Mouse (Mus musculus): ENCODE data around the gene Tuba8. TPM values are rescaled to one million over a fixed set of nuclear protein-coding genes. Genes with fewer than 3 reads are reported as not detected.

Gene Tuba8
- polyA plus RNA-seq, 1 experiment from 2014 or later, result 0.49 TPM

DNA sequence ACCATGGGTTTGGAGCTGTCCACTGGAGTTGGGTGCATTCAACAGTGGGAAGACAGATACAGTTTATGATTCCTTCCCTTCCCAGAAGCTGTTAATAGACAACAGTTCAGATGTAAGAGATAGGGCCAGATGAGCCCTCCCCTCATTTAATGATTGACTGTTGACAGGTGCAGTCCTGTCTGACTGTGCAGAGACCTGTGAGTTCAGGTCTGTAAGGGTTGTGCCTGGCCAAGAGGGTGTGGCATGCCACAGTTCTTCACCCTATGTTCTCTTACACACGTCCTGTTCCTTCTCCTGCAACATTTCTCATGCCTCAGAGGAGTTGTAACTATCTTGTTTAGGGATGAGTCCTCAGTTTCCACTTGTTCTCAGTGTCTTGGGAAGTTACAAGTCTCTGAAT, 22.2 kb downstream of the Tuba8 start:
- Histone ChIP-seq H3K27ac (ENCODE audit: low read depth, low read length) (no peak overlapping the region), H3K4me1 (ENCODE audit: control insufficient read depth, insufficient read depth, low read length) (no peaks in the 10 kb centered on the region), H3K9me3 (ENCODE audit: control insufficient read depth, low read length) (no peaks in the 10 kb centered on the region), H3K4me2 (ENCODE audit: low read depth) (no peak overlapping the region), H3K9ac (ENCODE audit: low read length) (no peak overlapping the region), H3K36me3 (ENCODE audit: control insufficient read depth, insufficient read depth, low read length) (no peaks in the 10 kb centered on the region), H3K4me3 (ENCODE audit: low read depth, low read length) (no peak overlapping the region), H3K27me3 (ENCODE audit: control insufficient read depth, insufficient read depth, low read length) (no peaks in the 10 kb centered on the region)
- no peak for DNase-seq (ENCODE audit: low spot score)
- no peak for ATAC-seq (ENCODE audit: insufficient read depth, low FRiP score, low TSS enrichment)
- WGBS, result 88% methylated on average over 1 of the region's 1 CpGs

DNA sequence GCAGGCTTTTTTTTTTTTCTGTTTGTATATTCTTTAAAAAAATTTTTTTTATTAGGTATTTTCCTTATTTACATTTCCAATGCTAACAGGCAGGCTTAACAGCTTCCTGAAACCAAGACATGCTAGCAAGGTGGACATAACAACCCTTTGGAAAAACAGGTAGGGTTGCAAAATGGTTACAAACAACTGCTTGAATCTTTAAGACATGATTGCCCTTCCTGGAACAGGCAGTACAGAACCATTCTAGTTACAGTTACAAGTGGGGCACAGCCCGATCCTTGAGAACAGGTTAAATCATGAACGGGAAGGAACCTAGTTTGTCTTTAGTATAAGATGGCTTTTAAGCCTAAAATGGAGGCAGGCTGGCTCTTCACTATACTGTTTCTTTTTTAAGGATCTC, 25.9 kb downstream of the Tuba8 start:
- H3K4me1 ChIP-seq (ENCODE audit: control insufficient read depth, insufficient read depth, low read length), result no peaks in the 10 kb centered on the region
- H3K36me3 ChIP-seq (ENCODE audit: control insufficient read depth, insufficient read depth, low read length), result no peaks in the 10 kb centered on the region
- no peaks in the 10 kb centered on the region for H3K9me3 ChIP-seq (ENCODE audit: control insufficient read depth, low read length)
- H3K4me2 ChIP-seq (ENCODE audit: low read depth), result no peak overlapping the region
- no peak for ATAC-seq (ENCODE audit: insufficient read depth, low FRiP score, low TSS enrichment)
- 98% methylated on average over 2 of the region's 2 CpGs for WGBS
- no peaks in the 10 kb centered on the region for H3K27me3 ChIP-seq (ENCODE audit: control insufficient read depth, insufficient read depth, low read length)
- no peak for DNase-seq (ENCODE audit: low spot score)
- H3K4me3 ChIP-seq (ENCODE audit: low read depth, low read length), result no peak overlapping the region
- no peak overlapping the region for H3K27ac ChIP-seq (ENCODE audit: low read depth, low read length)
- no peak overlapping the region for H3K9ac ChIP-seq (ENCODE audit: low read length)

DNA sequence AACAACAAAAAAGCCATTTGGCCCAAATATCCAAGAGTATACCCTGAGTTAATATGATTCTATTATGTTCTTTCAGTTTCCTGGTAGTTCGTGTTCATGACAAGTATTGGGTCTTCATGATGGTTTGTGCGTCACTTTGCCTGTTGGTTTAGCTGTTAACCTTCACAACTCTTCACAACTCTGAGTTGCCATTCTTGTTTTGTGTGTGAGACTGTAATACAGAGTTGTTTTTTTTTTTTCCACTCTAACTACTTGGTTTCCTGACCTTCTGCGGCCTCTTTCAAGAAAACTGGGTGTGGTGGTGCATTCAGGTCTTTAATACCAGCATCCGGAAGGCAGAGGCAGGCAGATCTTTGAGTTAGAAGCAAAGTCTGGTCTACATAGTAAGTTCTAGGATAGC, 27.7 kb downstream of the Tuba8 start:
- no peaks in the 10 kb centered on the region for H3K36me3 ChIP-seq (ENCODE audit: control insufficient read depth, insufficient read depth, low read length)
- H3K9ac ChIP-seq (ENCODE audit: low read length), result no peak overlapping the region
- no peaks in the 10 kb centered on the region for H3K4me1 ChIP-seq (ENCODE audit: control insufficient read depth, insufficient read depth, low read length)
- no peaks in the 10 kb centered on the region for H3K27me3 ChIP-seq (ENCODE audit: control insufficient read depth, insufficient read depth, low read length)
- no peak for DNase-seq (ENCODE audit: low spot score)
- no peak overlapping the region for H3K27ac ChIP-seq (ENCODE audit: low read depth, low read length)
- H3K4me2 ChIP-seq (ENCODE audit: low read depth), result no peak overlapping the region
- WGBS, result 89% methylated on average over 4 of the region's 4 CpGs
- ATAC-seq (ENCODE audit: insufficient read depth, low FRiP score, low TSS enrichment), result no peak
- no peaks in the 10 kb centered on the region for H3K9me3 ChIP-seq (ENCODE audit: control insufficient read depth, low read length)
- no peak overlapping the region for H3K4me3 ChIP-seq (ENCODE audit: low read depth, low read length)

DNA sequence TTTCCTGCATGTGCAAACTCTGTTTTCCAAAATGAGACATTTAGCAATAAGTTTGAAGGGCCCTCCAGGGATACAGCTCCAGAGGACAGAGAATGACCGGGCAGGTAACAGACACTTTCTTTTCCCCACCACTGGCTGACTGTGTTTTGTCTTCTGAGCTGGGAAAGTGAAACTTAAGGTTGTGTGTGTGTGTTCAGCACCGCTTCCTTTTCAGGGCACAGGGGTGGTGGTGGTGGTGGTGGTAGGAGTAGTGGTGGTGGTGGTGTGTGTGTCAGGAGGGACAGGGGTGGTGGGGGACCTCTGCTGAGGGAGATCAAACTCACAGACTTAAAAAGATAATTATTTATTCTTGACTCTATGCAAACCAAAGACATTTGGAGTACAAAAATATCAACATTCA, 31.3 kb downstream of the Tuba8 start:
- DNase-seq (ENCODE audit: low spot score) (no peak), ATAC-seq (ENCODE audit: insufficient read depth, low FRiP score, low TSS enrichment) (no peak)
- Histone ChIP-seq H3K4me1 (ENCODE audit: control insufficient read depth, insufficient read depth, low read length) (0 out of 2 replicates have a peak, but pooled peaks cover 3% of the 10 kb centered on the region), H3K27me3 (ENCODE audit: control insufficient read depth, insufficient read depth, low read length) (no peaks in the 10 kb centered on the region), H3K4me3 (ENCODE audit: low read depth, low read length) (no peak overlapping the region), H3K9me3 (ENCODE audit: control insufficient read depth, low read length) (no peaks in the 10 kb centered on the region), H3K27ac (ENCODE audit: low read depth, low read length) (no peak overlapping the region), H3K4me2 (ENCODE audit: low read depth) (no peak overlapping the region), H3K36me3 (ENCODE audit: control insufficient read depth, insufficient read depth, low read length) (no peaks in the 10 kb centered on the region), H3K9ac (ENCODE audit: low read length) (no peak overlapping the region)
- WGBS, result 90% methylated on average over 2 of the region's 2 CpGs

DNA sequence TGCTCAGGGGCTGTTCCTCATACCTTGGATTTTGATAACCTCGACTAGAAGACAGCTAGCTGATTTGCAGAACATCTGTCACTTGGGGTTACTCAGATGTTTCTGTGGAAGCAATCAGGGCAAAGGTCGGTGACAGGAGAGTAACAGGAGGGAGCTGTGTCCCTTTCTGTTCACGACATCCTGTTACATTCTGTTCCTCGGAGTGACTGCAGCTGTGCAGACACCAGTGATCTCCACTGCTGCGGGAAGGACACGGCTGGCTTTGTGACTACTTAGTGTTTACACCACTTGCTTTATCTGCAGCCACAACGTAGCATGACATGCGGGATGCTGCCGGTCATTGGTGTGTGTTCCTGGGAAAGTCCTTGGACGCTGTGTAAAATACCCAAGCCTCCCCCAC, 32.7 kb downstream of the Tuba8 start:
- WGBS, result 50% methylated on average over 10 of the region's 10 CpGs
- Histone ChIP-seq H3K9me3 (ENCODE audit: control insufficient read depth, low read length) (no peaks in the 10 kb centered on the region), H3K9ac (ENCODE audit: low read length) (no peak overlapping the region), H3K27ac (ENCODE audit: low read depth, low read length) (no peak overlapping the region), H3K4me3 (ENCODE audit: low read depth, low read length) (no peak overlapping the region), H3K27me3 (ENCODE audit: control insufficient read depth, insufficient read depth, low read length) (no peaks in the 10 kb centered on the region), H3K4me1 (ENCODE audit: control insufficient read depth, insufficient read depth, low read length) (0 out of 2 replicates have a peak, but pooled peaks cover 3% of the 10 kb centered on the region), H3K4me2 (ENCODE audit: low read depth) (no peak overlapping the region), H3K36me3 (ENCODE audit: control insufficient read depth, insufficient read depth, low read length) (no peaks in the 10 kb centered on the region)
- DNase-seq (ENCODE audit: low spot score), result no peak
- ATAC-seq (ENCODE audit: insufficient read depth, low FRiP score, low TSS enrichment), result no peak

DNA sequence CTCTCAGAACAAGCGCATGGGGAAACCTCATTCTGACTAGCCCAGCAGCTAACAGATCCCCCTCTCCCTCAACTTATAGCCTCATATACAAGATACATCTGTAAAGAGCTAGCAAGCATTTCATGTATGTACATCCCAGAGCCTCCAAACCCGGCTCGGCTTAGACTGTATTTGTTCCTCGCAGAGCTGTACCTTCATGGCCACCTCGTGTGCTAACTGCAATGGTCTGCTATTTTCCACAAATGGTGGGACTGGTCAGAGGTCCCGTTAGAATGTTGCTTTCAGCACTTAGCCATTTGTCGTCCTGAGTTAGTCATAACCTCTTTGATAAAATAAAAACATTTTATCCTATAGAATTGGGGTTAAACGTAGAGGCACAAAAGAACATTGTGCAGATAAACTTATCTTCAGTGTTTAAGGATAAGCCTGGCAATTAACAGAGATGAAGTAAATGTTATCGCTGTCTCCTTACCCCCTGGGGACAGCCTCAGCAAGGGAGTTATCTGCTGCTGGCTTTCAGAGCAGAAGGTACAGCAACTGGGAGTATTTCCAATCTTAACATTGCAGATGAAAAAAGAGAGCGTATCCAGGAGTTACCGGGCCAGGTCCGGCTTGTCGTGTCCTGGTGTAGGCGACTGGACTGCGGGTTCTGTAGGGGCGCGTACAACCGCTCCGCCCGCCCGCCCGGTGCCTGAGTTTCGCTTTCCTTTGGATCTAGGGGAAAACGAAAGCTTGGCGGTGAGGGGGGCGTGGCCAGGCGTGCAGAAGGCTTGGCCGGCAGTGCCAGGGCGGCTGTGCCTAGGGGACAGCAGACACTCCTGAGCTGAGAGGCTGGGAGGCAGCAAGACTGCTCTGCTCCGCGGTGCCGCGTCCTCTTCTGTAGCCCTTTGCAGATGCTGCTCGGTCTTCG, 34.9 kb downstream of the Tuba8 start, which contains the start of gene Usp18:
Usp18 (plus strand) TSS at position 780 of the 910 bp plus-strand sequence.
- ATAC-seq (ENCODE audit: insufficient read depth, low FRiP score, low TSS enrichment) (peak; percentile 87), DNase-seq (ENCODE audit: low spot score) (peak; percentile 84)
- H3K27ac ChIP-seq (ENCODE audit: low read depth, low read length), result no peak within 1 kb of the TSS
- H3K36me3 ChIP-seq (ENCODE audit: control insufficient read depth, insufficient read depth, low read length), result no peaks in the 10 kb centered on the region
- no peaks in the 10 kb centered on the region for H3K27me3 ChIP-seq (ENCODE audit: control insufficient read depth, insufficient read depth, low read length)
- H3K4me3 ChIP-seq (ENCODE audit: low read depth, low read length), result peak within 1 kb of the TSS; percentile 56
- 0 out of 2 replicates have a peak, but pooled peaks cover 3% of the 10 kb centered on the region for H3K4me1 ChIP-seq (ENCODE audit: control insufficient read depth, insufficient read depth, low read length)
- H3K9ac ChIP-seq (ENCODE audit: low read length), result peak within 1 kb of the TSS; percentile 57
- 10% methylated on average over 35 of the region's 35 CpGs for WGBS
- H3K4me2 ChIP-seq (ENCODE audit: low read depth), result peak within 1 kb of the TSS; percentile 60
- no peaks in the 10 kb centered on the region for H3K9me3 ChIP-seq (ENCODE audit: control insufficient read depth, low read length)

DNA sequence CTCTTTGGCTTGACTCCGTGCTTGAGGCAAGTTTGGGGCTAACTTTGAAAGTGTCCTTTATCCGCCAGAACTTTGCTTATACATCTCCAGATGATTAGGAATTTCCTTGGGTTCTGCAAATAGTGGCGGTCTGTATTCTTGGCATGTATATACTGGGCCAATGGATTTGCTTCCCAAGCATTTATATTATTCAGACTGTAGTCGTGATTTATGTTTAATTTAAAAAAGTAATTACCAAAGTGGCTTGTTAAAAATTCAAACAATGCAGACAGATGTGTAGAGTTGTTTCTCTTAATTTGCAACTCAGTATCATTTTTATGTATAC, 35.5 kb downstream of the Tuba8 start:
- Histone ChIP-seq H3K4me2 (ENCODE audit: low read depth) (peak overlapping the region; percentile 60), H3K36me3 (ENCODE audit: control insufficient read depth, insufficient read depth, low read length) (no peaks in the 10 kb centered on the region), H3K27me3 (ENCODE audit: control insufficient read depth, insufficient read depth, low read length) (no peaks in the 10 kb centered on the region), H3K9me3 (ENCODE audit: control insufficient read depth, low read length) (no peaks in the 10 kb centered on the region), H3K9ac (ENCODE audit: low read length) (peak overlapping the region; percentile 57), H3K4me1 (ENCODE audit: control insufficient read depth, insufficient read depth, low read length) (0 out of 2 replicates have a peak, but pooled peaks cover 3% of the 10 kb centered on the region), H3K27ac (ENCODE audit: low read depth, low read length) (no peak overlapping the region), H3K4me3 (ENCODE audit: low read depth, low read length) (peak overlapping the region; percentile 56)
- DNase-seq (ENCODE audit: low spot score) (no peak), ATAC-seq (ENCODE audit: insufficient read depth, low FRiP score, low TSS enrichment) (peak; percentile 62)
- 23% methylated on average over 4 of the region's 4 CpGs for WGBS

DNA sequence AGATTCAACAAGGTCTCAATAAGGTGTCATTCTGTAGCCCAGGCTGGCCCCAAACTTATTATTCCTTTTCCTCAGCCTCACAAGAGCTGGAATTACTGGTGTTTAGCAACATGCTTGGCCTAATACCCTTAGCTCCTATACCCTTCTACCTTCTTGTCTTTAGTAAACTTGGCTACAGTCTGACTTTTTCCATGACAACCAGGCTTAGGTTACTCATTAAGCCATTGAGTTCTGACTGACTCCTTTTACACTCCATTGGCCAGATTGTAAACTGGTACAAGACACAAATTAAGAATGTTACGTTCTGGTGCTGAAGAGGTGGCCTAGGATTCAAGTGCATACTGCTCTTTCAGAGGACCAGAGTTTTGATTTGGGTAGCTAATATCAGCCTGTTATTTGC, 39.9 kb downstream of the Tuba8 start:
- H3K9ac ChIP-seq (ENCODE audit: low read length), result no peak overlapping the region
- no peak for ATAC-seq (ENCODE audit: insufficient read depth, low FRiP score, low TSS enrichment)

DNA sequence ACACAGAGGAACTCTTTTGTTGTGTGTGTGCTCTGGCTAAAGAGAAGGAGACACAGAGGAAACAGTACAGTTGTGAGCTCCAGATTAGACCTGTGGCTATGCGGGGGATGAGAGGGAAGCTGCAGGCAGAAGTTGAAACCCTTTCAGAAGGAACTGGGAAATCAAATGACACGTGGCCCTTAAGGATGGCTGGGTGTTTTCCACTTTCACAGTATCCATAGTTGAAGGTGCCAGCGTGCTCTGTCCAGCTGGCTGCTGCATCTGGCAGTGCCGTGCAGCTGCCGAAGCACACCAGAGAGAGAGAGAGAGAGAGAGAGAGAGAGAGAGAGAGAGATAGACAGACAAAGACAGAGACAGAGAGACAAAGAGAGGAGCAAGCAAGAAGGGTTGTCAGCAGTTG, 40.8 kb downstream of the Tuba8 start:
- Histone ChIP-seq H3K4me1 (ENCODE audit: control insufficient read depth, insufficient read depth, low read length) (no peaks in the 10 kb centered on the region), H3K27ac (ENCODE audit: low read depth, low read length) (no peak overlapping the region), H3K4me3 (ENCODE audit: low read depth, low read length) (no peak overlapping the region), H3K9ac (ENCODE audit: low read length) (no peak overlapping the region), H3K27me3 (ENCODE audit: control insufficient read depth, insufficient read depth, low read length) (no peaks in the 10 kb centered on the region), H3K4me2 (ENCODE audit: low read depth) (no peak overlapping the region), H3K36me3 (ENCODE audit: control insufficient read depth, insufficient read depth, low read length) (no peaks in the 10 kb centered on the region), H3K9me3 (ENCODE audit: control insufficient read depth, low read length) (no peaks in the 10 kb centered on the region)
- WGBS, result 75% methylated on average over 5 of the region's 5 CpGs
- DNase-seq (ENCODE audit: low spot score) (no peak), ATAC-seq (ENCODE audit: insufficient read depth, low FRiP score, low TSS enrichment) (no peak)

More for the DNA sequence above, 39.9 kb downstream of the Tuba8 start:
- H3K4me1 ChIP-seq (ENCODE audit: control insufficient read depth, insufficient read depth, low read length), result no peaks in the 10 kb centered on the region
- H3K36me3 ChIP-seq (ENCODE audit: control insufficient read depth, insufficient read depth, low read length), result no peaks in the 10 kb centered on the region
- H3K27me3 ChIP-seq (ENCODE audit: control insufficient read depth, insufficient read depth, low read length), result no peaks in the 10 kb centered on the region
- H3K4me2 ChIP-seq (ENCODE audit: low read depth), result no peak overlapping the region
- DNase-seq (ENCODE audit: low spot score), result no peak
- H3K4me3 ChIP-seq (ENCODE audit: low read depth, low read length), result no peak overlapping the region
- WGBS, result 50% methylated on average over 1 of the region's 1 CpGs
- H3K27ac ChIP-seq (ENCODE audit: low read depth, low read length), result no peak overlapping the region
- no peaks in the 10 kb centered on the region for H3K9me3 ChIP-seq (ENCODE audit: control insufficient read depth, low read length)

Data from neural tube, embryonic 11.5 days (tissue).